Mouse (Mus musculus): ENCODE measurements around the gene Hbp1. TPM values are rescaled to one million over a fixed set of nuclear protein-coding genes. Genes with fewer than 3 reads are reported as not detected.

Hbp1 gene
- polyA plus RNA-seq, 1 experiment: 37.0 TPM

DNA sequence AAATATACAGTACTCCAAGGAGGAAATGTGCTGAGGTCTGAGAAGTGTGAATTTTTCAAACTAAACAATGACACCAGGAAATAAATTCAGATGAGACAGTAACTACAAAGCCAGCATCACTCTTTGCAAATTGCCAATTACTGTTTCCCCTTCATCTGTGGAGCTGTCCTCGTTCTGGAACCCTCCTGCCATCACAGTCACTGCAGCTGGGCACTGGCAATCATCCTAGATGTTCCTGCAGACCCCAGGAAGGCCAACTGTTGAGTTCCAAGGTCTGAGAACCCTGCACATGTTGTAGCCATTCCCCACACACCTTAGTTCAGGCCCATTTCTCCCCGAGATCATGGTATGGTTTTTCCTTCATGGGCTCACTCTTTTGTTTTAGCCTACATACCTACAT lies 33.9 kb upstream of the Hbp1 start:
- H3K79me2 ChIP-seq (ENCODE audit: control insufficient read depth, insufficient read depth): no peaks in the 10 kb centered on the region
- H3K4me2 ChIP-seq (ENCODE audit: low read depth): no peak overlapping the region
- H3K27me3 ChIP-seq (ENCODE audit: control insufficient read depth, insufficient read depth, insufficient read length): no peaks in the 10 kb centered on the region
- no peak overlapping the region for H3ac ChIP-seq (ENCODE audit: control insufficient read depth, insufficient read length)
- TF ChIP-seq TCF3 (IDR thresholded peaks at IDR 0.05; ENCODE audit: insufficient read length, low read depth) (no peak), TCF12 (IDR thresholded peaks at IDR 0.05; ENCODE audit: insufficient read depth, poor library complexity, severe bottlenecking) (no peak), MAX (IDR thresholded peaks at IDR 0.05; ENCODE audit: low read depth) (no peak), POLR2A (IDR thresholded peaks at IDR 0.05; ENCODE audit: insufficient read length, low read depth) (no peak), USF1 (IDR thresholded peaks at IDR 0.05; ENCODE audit: low read depth) (no peak), POLR2AphosphoS2 (IDR thresholded peaks at IDR 0.05; ENCODE audit: insufficient read length, low read depth) (no peak), SRF (IDR thresholded peaks at IDR 0.05; ENCODE audit: control insufficient read depth, insufficient read length, low read depth) (no peak), CEBPB (IDR thresholded peaks at IDR 0.05; ENCODE audit: insufficient read depth, poor library complexity, severe bottlenecking) (no peak), MYOG (IDR thresholded peaks at IDR 0.05; ENCODE audit: control insufficient read depth in 1 of 3, insufficient read depth in 1 of 3, insufficient read length in 2 of 3, low read depth in 2 of 3) (no peak), E2F4 (IDR thresholded peaks at IDR 0.05; ENCODE audit: insufficient read depth) (no peak), MYOD1 (IDR thresholded peaks at IDR 0.05; ENCODE audit: control insufficient read depth in 1 of 3, insufficient read length in 2 of 3, low read depth in 2 of 3) (no peak), REST (IDR thresholded peaks at IDR 0.05; ENCODE audit: insufficient read depth, insufficient read length) (no peak)
- H3K4me3 ChIP-seq: no peak overlapping the region
- H3K36me3 ChIP-seq (ENCODE audit: control insufficient read depth, insufficient read depth): no peaks in the 10 kb centered on the region

DNA sequence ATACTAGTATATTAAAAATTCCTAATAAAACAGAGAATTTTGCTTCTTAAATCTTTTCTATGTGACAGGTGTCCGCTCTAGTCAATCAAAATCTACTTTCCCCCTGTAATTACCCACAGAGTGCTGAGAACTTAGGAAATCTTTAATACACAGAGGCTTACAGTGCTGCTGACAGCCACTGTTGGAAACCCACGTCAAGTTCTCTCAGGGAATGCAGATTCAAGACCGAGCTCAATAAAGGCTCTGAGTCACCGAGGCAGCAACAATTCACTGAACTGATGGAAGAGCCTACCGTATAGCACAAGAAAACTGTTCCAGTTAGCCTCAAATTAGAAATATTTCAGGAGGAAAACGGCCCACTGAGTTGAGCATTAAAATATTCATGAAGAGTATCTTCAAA lies 33.4 kb upstream of the Hbp1 start:
- no peak overlapping the region for H3K4me2 ChIP-seq (ENCODE audit: low read depth)
- no peaks in the 10 kb centered on the region for H3K27me3 ChIP-seq (ENCODE audit: control insufficient read depth, insufficient read depth, insufficient read length)
- no peak for TF ChIP-seq USF1 (IDR thresholded peaks at IDR 0.05; ENCODE audit: low read depth)
- TF ChIP-seq SRF (IDR thresholded peaks at IDR 0.05; ENCODE audit: control insufficient read depth, insufficient read length, low read depth): no peak
- TF ChIP-seq E2F4 (IDR thresholded peaks at IDR 0.05; ENCODE audit: insufficient read depth): no peak
- no peak for TF ChIP-seq TCF3 (IDR thresholded peaks at IDR 0.05; ENCODE audit: insufficient read length, low read depth)
- H3K4me3 ChIP-seq: no peak overlapping the region
- H3ac ChIP-seq (ENCODE audit: control insufficient read depth, insufficient read length): no peak overlapping the region
- H3K79me2 ChIP-seq (ENCODE audit: control insufficient read depth, insufficient read depth): no peaks in the 10 kb centered on the region
- H3K36me3 ChIP-seq (ENCODE audit: control insufficient read depth, insufficient read depth): no peaks in the 10 kb centered on the region

DNA sequence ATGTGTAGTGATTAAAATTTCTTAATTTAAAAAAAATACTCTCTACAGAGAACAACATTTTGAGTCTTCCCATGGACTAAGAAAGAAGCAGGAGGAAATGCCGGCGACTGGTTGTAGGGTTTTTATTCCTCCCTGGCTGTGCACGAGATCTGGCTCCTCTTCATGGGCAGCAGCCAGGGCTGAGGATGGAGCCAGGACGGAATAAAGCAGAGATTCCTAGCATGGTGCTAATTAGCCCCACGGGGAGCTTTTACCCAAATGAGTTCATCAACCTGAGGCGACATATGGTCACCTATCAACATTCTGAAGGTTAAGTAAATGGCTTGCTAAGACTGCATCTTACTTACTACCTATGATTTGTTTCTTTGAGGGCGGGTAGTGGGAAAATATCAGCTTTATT lies 32.9 kb upstream of the Hbp1 start:
- no peak overlapping the region for H3K4me2 ChIP-seq (ENCODE audit: low read depth)
- H3K27me3 ChIP-seq (ENCODE audit: control insufficient read depth, insufficient read depth, insufficient read length): no peaks in the 10 kb centered on the region
- no peak for TF ChIP-seq TCF3 (IDR thresholded peaks at IDR 0.05; ENCODE audit: insufficient read length, low read depth)
- no peak for TF ChIP-seq MYOD1 (IDR thresholded peaks at IDR 0.05; ENCODE audit: control insufficient read depth in 1 of 3, insufficient read length in 2 of 3, low read depth in 2 of 3)
- TF ChIP-seq POLR2AphosphoS2 (IDR thresholded peaks at IDR 0.05; ENCODE audit: insufficient read length, low read depth): no peak
- no peak for TF ChIP-seq REST (IDR thresholded peaks at IDR 0.05; ENCODE audit: insufficient read depth, insufficient read length)
- TF ChIP-seq E2F4 (IDR thresholded peaks at IDR 0.05; ENCODE audit: insufficient read depth): no peak
- TF ChIP-seq CEBPB (IDR thresholded peaks at IDR 0.05; ENCODE audit: insufficient read depth, poor library complexity, severe bottlenecking): no peak
- TF ChIP-seq POLR2A (IDR thresholded peaks at IDR 0.05; ENCODE audit: insufficient read length, low read depth): no peak
- TF ChIP-seq MAX (IDR thresholded peaks at IDR 0.05; ENCODE audit: low read depth): no peak

DNA sequence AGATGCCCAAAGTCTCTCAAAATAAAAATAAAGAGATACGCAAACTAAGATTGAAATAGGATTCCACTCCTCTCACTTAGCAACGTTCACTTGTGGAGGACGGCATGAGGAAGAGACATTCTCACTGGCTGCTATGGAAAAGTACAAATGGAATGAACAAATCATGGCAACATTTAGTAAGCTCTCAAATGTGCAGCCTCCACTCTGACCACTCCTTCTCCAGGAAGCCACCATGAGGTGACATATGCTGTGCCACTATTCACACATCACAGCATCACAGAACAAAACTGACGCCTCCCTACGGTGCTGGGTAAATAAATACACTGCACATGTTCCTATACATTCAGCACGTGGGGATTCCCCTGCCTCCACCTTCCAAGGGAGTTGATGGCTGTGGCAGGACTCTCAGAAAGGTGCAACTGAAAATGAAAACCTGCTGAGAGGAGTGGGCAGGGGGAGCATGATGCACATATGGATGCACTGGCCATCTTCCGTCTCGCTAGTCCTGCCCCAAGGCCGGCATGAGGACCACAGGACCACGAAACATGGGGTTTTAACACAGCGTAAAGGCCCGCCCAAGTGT lies 27.4 kb upstream of the Hbp1 start:
- H3ac ChIP-seq (ENCODE audit: control insufficient read depth, insufficient read length): no peak overlapping the region
- H3K79me2 ChIP-seq (ENCODE audit: control insufficient read depth, insufficient read depth): no peaks in the 10 kb centered on the region
- no peaks in the 10 kb centered on the region for H3K36me3 ChIP-seq (ENCODE audit: control insufficient read depth, insufficient read depth)
- TF ChIP-seq TCF3 (IDR thresholded peaks at IDR 0.05; ENCODE audit: insufficient read length, low read depth) (no peak), MYOD1 (IDR thresholded peaks at IDR 0.05; ENCODE audit: control insufficient read depth in 1 of 3, insufficient read length in 2 of 3, low read depth in 2 of 3) (no peak), MYOG (IDR thresholded peaks at IDR 0.05; ENCODE audit: control insufficient read depth in 1 of 3, insufficient read depth in 1 of 3, insufficient read length in 2 of 3, low read depth in 2 of 3) (no peak), CEBPB (IDR thresholded peaks at IDR 0.05; ENCODE audit: insufficient read depth, poor library complexity, severe bottlenecking) (no peak), POLR2A (IDR thresholded peaks at IDR 0.05; ENCODE audit: insufficient read length, low read depth) (no peak), SRF (IDR thresholded peaks at IDR 0.05; ENCODE audit: control insufficient read depth, insufficient read length, low read depth) (no peak), POLR2AphosphoS2 (IDR thresholded peaks at IDR 0.05; ENCODE audit: insufficient read length, low read depth) (no peak), TCF12 (IDR thresholded peaks at IDR 0.05; ENCODE audit: insufficient read depth, poor library complexity, severe bottlenecking) (no peak), E2F4 (IDR thresholded peaks at IDR 0.05; ENCODE audit: insufficient read depth) (no peak), REST (IDR thresholded peaks at IDR 0.05; ENCODE audit: insufficient read depth, insufficient read length) (no peak), MAX (IDR thresholded peaks at IDR 0.05; ENCODE audit: low read depth) (no peak), USF1 (IDR thresholded peaks at IDR 0.05; ENCODE audit: low read depth) (no peak)
- H3K4me2 ChIP-seq (ENCODE audit: low read depth): no peak overlapping the region
- H3K27me3 ChIP-seq (ENCODE audit: control insufficient read depth, insufficient read depth, insufficient read length): no peaks in the 10 kb centered on the region
- no peak overlapping the region for H3K4me3 ChIP-seq

More for the DNA sequence above, 32.9 kb upstream of the Hbp1 start:
- Histone ChIP-seq H3K36me3 (ENCODE audit: control insufficient read depth, insufficient read depth) (no peaks in the 10 kb centered on the region), H3ac (ENCODE audit: control insufficient read depth, insufficient read length) (no peak overlapping the region), H3K79me2 (ENCODE audit: control insufficient read depth, insufficient read depth) (no peaks in the 10 kb centered on the region), H3K4me3 (no peak overlapping the region)

DNA sequence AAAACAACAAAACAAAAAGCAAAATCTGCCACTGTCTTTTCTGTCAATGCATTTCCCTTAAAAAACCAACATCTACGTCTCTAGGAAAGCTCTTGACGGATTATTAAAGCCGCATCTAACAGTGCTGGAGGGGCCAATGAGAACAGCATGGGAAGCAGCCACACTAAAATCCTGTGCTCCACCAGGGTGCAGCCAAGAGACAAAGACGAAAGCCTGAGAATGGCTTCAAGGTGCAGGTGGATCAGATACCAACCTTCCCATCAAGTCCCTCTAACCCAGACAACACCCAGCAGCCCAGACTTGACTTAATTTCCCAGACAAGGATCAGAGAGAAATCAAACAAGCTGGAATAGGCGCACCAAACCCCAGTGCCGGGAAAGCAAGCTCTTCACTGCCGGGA lies 26.2 kb upstream of the Hbp1 start:
- Histone ChIP-seq H3K27me3 (ENCODE audit: control insufficient read depth, insufficient read depth, insufficient read length) (no peaks in the 10 kb centered on the region), H3K4me3 (no peak overlapping the region), H3K4me2 (ENCODE audit: low read depth) (no peak overlapping the region), H3ac (ENCODE audit: control insufficient read depth, insufficient read length) (no peak overlapping the region), H3K79me2 (ENCODE audit: control insufficient read depth, insufficient read depth) (no peaks in the 10 kb centered on the region), H3K36me3 (ENCODE audit: control insufficient read depth, insufficient read depth) (no peaks in the 10 kb centered on the region)
- no peak for TF ChIP-seq USF1 (IDR thresholded peaks at IDR 0.05; ENCODE audit: low read depth)
- TF ChIP-seq SRF (IDR thresholded peaks at IDR 0.05; ENCODE audit: control insufficient read depth, insufficient read length, low read depth): no peak
- no peak for TF ChIP-seq MAX (IDR thresholded peaks at IDR 0.05; ENCODE audit: low read depth)
- TF ChIP-seq REST (IDR thresholded peaks at IDR 0.05; ENCODE audit: insufficient read depth, insufficient read length): no peak
- TF ChIP-seq MYOD1 (IDR thresholded peaks at IDR 0.05; ENCODE audit: control insufficient read depth in 1 of 3, insufficient read length in 2 of 3, low read depth in 2 of 3): no peak
